Mouse (Mus musculus) brain, embryonic 14.5 days (tissue): Measurements from ENCODE around the gene Ttc30b.

Experiments used
- CTCF ChIP-seq: fragments of 200-500 bp; IDR thresholded peaks from 2 replicates; pipeline ENCODE4 v1.5.1; 2012; ENCODE audit warnings: inconsistent platforms, mild to moderate bottlenecking, moderate library complexity, borderline replicate concordance; ENCODE audit not compliant: insufficient read depth, insufficient read length; ENCODE audit errors: extremely low read depth
- POLR2A ChIP-seq: fragments of 200-500 bp; IDR thresholded peaks from 2 replicates; pipeline ENCODE4 v1.6.1; 2012; ENCODE audit warnings: mild to moderate bottlenecking, inconsistent platforms, borderline replicate concordance; ENCODE audit not compliant: poor library complexity, insufficient read depth, insufficient read length, severe bottlenecking; ENCODE audit errors: extremely low read depth

DNA sequence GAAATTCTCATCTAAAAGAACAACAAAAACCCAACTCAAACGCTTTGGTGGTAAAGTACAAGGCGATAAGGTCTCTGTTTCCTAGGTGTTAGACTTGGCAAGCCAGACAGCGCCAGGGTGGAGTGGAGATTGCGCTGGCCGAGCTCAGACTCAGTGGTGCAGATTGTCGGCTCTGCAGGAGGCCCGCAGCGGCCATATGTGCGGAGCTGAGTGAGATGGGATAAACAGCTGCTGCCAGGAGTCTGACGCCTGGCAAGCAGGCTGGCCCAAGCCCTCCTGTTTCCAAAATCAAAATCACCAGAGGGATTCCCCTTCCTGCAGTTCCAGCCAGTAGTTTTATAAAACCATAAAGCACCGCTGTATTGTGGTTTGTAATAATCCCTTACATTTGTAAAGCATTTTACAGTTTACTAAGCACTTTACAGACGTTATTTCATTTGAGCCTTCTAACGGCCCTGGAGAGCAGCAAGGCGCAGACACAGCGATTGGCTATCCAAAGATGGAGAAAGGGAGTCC is 21.5 kb upstream of the Ttc30b start:
- no peak for TF ChIP-seq CTCF
- no peak for TF ChIP-seq POLR2A
